Mouse (Mus musculus) hindbrain, postnatal 0 days (tissue): Measurements from ENCODE around the gene Ntpcr. TPM values are rescaled to one million over a fixed set of nuclear protein-coding genes. Genes with fewer than 3 reads are reported as not detected.

Experiments
- ATAC-seq: fragments of 200-750 bp; cut with Nextera tagmentation; 2 replicates; pipeline ENCODE4 v1.8.0; 2017; ENCODE audit warnings: mild to moderate bottlenecking, moderate TSS enrichment, moderate library complexity
- DNase-seq: peaks from one replicate; pipeline ENCODE4 v3.0.0-alpha.2; 2015; ENCODE audit warnings: low spot score
- H3K27ac ChIP-seq: fragments of 300-500 bp; sonication (generic); 2 replicates; pipeline ENCODE4 v1.5.1; 2014; ENCODE audit warnings: mild to moderate bottlenecking
- H3K27me3 ChIP-seq: fragments of 300-500 bp; sonication (generic); 2 replicates; pipeline ENCODE4 v1.6.1; 2014; ENCODE audit warnings: low read length, mixed read lengths; ENCODE audit not compliant: insufficient read depth
- H3K36me3 ChIP-seq: fragments of 300-500 bp; sonication (generic); 2 replicates; pipeline ENCODE4 v1.6.1; 2014; ENCODE audit warnings: low read length, mixed read lengths; ENCODE audit not compliant: insufficient read depth
- H3K4me1 ChIP-seq: fragments of 300-500 bp; sonication (generic); 2 replicates; pipeline ENCODE4 v1.6.1; 2014; ENCODE audit warnings: antibody characterized with exemption, low read length, mixed read lengths; ENCODE audit not compliant: insufficient read depth
- H3K4me2 ChIP-seq: fragments of 300-500 bp; sonication (generic); 2 replicates; pipeline ENCODE4 v1.6.1; 2014; ENCODE audit warnings: low read depth, mild to moderate bottlenecking, low read length, moderate library complexity, mixed read lengths
- H3K4me3 ChIP-seq: fragments of 300-500 bp; sonication (generic); 2 replicates; pipeline ENCODE4 v1.5.1; 2014; ENCODE audit warnings: low read length
- H3K9ac ChIP-seq: fragments of 300-500 bp; sonication (generic); replicated peaks from 2 replicates; pipeline ENCODE4 v1.6.1; 2014; ENCODE audit warnings: mild to moderate bottlenecking, low read length, moderate library complexity, mixed read lengths
- H3K9me3 ChIP-seq: fragments of 300-500 bp; sonication (generic); 2 replicates; pipeline ENCODE4 v1.6.1; 2016; ENCODE audit warnings: low read length, mixed read lengths
- CTCF ChIP-seq: IDR thresholded peaks from 2 replicates; pipeline ENCODE4 v1.5.1; 2016; ENCODE audit warnings: antibody characterized with exemption, control low read depth, low read depth
- WGBS: fragments of 180-500 bp; shearing (Covaris S2); extraction: QIAGEN DNeasy Blood & Tissue Kit; methylation state at CpG from one replicate; pipeline ENCODE4 v1.1.7; 2014; 5-methylcytosine and 5-hydroxymethylcytosine counted together
- polyA plus RNA-seq: library from polyadenylated mRNA; unstranded; fragments of >200 nt; fragmentation: Nextera tagmentation; extraction: Ambion mirVana; gene quantifications from 2 replicates; pipeline ENCODE4 v1.2.1, GENCODE M21; 2015
- total RNA-seq: library from RNA; depleted of rRNA; stranded (reverse); fragments of >200 nt; gene quantifications from 2 replicates; pipeline ENCODE4 v1.2.3, GENCODE M21; 2014

Gene Ntpcr
- total and polyA plus RNA-seq, 2 experiments from 2014 or later: 35.2 to 37.1 TPM

DNA sequence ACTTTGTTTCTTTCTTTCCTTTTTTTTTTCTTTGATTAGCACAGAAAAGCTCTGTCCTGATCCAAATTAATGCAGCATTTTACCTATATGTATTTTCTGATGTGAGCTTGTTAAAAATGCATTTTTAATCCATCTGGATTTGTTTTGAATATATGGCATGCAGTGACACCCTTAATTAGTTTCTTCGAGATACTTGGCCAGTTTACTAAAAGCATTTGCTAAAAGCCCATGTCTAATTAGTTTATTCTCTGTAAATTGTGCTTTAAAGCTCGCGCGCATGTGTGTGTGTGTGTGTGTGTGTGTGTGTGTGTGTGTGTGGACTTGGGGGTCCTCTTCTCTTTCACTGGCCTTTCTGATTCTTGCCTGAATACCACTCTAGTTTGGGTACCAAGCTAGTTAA, 9.2 kb downstream of the Ntpcr start:
- Histone ChIP-seq H3K4me2 (no peak overlapping the region), H3K4me3 (no peak overlapping the region), H3K36me3 (no peaks in the 10 kb centered on the region), H3K4me1 (no peaks in the 10 kb centered on the region), H3K9ac (no peak overlapping the region), H3K27me3 (no peaks in the 10 kb centered on the region), H3K27ac (no peak overlapping the region), H3K9me3 (no peaks in the 10 kb centered on the region)
- WGBS: 67% methylated on average over 4 of the region's 4 CpGs
- no peak for TF ChIP-seq CTCF
- no peak for ATAC-seq
- no peak for DNase-seq

DNA sequence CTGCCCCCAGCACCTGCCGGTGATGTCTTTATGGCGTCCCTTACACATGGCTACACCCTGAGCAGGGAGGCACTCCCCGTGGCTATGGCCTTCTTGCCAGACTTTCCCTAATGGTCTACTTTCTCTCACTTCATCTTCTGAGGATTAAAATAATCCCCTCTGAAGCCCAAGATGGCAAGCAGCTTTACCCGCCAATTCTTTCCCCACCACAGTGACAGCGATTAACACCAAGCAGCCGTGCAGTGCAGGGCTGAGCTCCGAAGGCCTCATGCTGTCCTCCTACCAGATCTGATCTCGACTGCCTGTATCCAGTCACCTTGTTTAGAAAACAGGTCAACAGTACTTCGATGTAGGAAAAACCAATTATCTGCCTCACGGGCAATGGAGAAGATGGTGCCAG, 10.9 kb downstream of the Ntpcr start:
- Histone ChIP-seq H3K9me3 (no peaks in the 10 kb centered on the region), H3K4me3 (no peak overlapping the region), H3K27ac (no peak overlapping the region), H3K27me3 (no peaks in the 10 kb centered on the region), H3K9ac (no peak overlapping the region), H3K4me1 (no peaks in the 10 kb centered on the region), H3K4me2 (no peak overlapping the region), H3K36me3 (no peaks in the 10 kb centered on the region)
- no peak for DNase-seq
- no peak for TF ChIP-seq CTCF
- no peak for ATAC-seq
- WGBS: 70% methylated on average over 10 of the region's 10 CpGs

DNA sequence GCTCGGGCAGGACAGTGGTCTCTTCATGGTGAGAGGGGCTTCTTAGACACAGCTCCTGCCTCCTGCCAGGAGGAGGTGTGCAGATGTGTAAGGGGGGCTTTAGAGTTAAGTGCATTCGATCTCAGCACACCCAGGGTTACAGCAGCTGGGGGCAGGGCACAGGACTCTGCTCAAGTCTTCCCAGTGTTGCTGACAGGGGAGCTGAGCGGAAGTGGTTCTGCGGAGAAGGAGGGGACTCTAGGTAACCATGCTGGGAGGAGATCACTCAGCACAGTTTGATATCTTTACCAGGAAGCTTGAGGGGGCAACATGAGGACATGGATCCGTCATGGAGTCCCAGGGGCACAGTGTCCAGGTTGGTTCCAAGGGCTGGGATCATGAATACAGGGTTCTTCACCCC, 11.6 kb downstream of the Ntpcr start:
- ATAC-seq: no peak
- H3K27ac ChIP-seq: no peak overlapping the region
- no peak overlapping the region for H3K4me2 ChIP-seq
- whole genome bisulfite sequencing: 69% methylated on average over 5 of the region's 5 CpGs
- no peaks in the 10 kb centered on the region for H3K4me1 ChIP-seq
- no peak for DNase-seq
- no peaks in the 10 kb centered on the region for H3K36me3 ChIP-seq
- no peak for TF ChIP-seq CTCF
- H3K27me3 ChIP-seq: no peaks in the 10 kb centered on the region
- no peak overlapping the region for H3K4me3 ChIP-seq
- H3K9ac ChIP-seq: no peak overlapping the region
- no peaks in the 10 kb centered on the region for H3K9me3 ChIP-seq

DNA sequence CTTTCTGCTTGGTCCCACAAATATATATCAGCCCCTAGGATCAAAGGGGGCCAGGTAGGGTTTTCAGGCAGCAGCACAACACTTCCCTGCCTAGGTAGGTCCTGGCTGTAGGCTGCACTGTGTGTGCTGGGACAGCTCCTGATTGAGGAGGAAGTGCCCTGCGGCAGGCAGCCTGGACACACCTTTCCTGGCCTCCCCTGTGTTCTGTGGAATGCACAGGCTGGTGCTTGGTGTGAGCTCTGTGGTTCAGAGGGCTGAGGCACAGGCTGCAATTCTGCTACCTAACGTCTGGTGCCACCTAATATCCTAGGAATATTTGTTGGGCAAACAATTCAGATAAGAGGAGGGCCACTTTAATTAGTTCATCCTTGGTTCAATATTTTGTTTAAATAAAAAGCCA, 12.1 kb downstream of the Ntpcr start:
- H3K4me1 ChIP-seq: no peaks in the 10 kb centered on the region

DNA sequence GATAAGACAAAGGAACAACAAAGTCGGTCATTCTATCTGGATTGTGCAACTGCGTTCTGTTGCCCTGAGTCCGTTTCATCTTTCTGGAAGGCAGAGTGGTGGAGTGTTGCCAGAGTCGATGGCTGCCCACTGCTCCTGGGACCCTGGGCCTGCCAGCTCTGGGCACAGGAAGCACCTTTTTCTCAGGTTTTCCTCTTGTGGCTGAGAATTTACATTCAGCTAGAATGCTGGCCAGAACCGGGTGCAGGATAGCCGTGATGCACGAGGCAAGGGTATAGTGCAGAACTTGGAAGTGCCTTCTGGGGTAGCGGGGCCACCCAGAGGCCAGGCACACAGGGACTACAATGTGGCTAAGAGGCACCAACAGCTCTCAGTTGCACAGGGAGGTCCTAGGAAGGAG, 12.6 kb downstream of the Ntpcr start:
- DNase-seq (no peak), ATAC-seq (no peak)
- Histone ChIP-seq H3K27me3 (no peaks in the 10 kb centered on the region), H3K9ac (no peak overlapping the region), H3K9me3 (no peaks in the 10 kb centered on the region), H3K4me3 (no peak overlapping the region), H3K27ac (no peak overlapping the region), H3K4me1 (no peaks in the 10 kb centered on the region), H3K4me2 (no peak overlapping the region), H3K36me3 (no peaks in the 10 kb centered on the region)
- no peak for TF ChIP-seq CTCF
- WGBS: 72% methylated on average over 8 of the region's 8 CpGs

More for the DNA sequence above, 12.1 kb downstream of the Ntpcr start:
- Histone ChIP-seq H3K4me2 (no peak overlapping the region), H3K27me3 (no peaks in the 10 kb centered on the region), H3K9ac (no peak overlapping the region), H3K27ac (no peak overlapping the region), H3K4me3 (no peak overlapping the region), H3K9me3 (no peaks in the 10 kb centered on the region), H3K36me3 (no peaks in the 10 kb centered on the region)
- WGBS: 75% methylated on average over 2 of the region's 2 CpGs
- ATAC-seq (no peak), DNase-seq (no peak)
- no peak for TF ChIP-seq CTCF

DNA sequence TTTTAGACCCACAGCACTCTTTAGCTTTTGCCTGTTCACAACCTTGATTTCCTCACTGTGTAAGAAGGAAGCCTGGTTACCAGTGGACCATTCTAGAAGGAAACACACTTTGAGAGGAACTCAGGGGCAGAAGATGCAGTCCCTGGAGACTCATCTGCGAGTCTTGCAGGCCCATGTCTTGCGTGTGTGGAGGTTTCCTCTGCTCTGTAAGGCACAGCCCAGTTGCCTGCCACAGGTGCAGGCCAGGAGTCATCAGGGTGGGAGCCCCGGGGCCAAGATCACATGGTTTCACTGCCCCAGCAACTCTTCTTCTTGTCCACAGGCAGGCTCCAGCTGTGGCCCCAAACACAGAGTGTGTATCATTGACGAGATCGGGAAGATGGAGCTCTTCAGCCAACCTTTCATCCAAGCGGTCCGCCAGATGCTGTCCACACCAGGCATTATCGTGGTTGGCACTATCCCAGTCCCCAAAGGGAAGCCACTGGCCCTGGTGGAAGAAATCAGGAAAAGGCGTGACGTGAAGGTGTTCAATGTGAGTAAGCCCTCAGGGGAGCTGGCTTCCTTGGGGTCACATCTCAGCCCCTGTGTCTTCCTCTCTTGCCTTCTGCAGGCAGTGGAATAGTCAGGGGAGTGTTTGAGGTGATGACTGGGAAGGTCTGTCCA, 15.3 kb downstream of the Ntpcr start:
- no peaks in the 10 kb centered on the region for H3K9me3 ChIP-seq
- H3K4me2 ChIP-seq: no peak overlapping the region
- H3K36me3 ChIP-seq: no peaks in the 10 kb centered on the region
- ATAC-seq (no peak), DNase-seq (no peak)
- H3K4me1 ChIP-seq: no peaks in the 10 kb centered on the region
- H3K27ac ChIP-seq: no peak overlapping the region
- no peak for TF ChIP-seq CTCF
- H3K9ac ChIP-seq: no peak overlapping the region
- WGBS: 84% methylated on average over 10 of the region's 10 CpGs
- no peak overlapping the region for H3K4me3 ChIP-seq
- no peaks in the 10 kb centered on the region for H3K27me3 ChIP-seq

DNA sequence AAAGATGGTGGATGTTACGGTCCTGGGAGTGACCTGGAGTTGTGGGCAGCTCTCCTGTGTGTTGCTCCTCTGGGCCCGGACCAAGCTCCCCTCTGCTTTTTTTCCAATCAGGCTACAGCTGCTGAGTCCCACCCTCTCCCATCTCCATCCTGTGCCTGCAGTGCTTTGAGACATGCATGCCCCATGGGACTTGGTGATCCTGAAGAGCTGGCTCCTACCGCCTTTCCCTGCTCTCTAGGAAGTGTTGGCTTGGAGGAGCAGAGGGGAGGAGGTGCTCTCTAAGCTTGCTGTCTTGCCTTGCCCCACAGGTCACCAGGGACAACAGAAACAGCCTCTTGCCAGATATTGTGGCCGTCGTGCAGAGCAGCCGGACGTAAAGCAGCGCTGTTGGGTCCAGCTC, 17.6 kb downstream of the Ntpcr start:
- H3K9ac ChIP-seq: no peak overlapping the region
- H3K27ac ChIP-seq: no peak overlapping the region
- H3K4me3 ChIP-seq: no peak overlapping the region
- no peak for ATAC-seq
- no peak for DNase-seq
- H3K36me3 ChIP-seq: no peaks in the 10 kb centered on the region
- 66% methylated on average over 8 of the region's 8 CpGs for WGBS
- H3K27me3 ChIP-seq: no peaks in the 10 kb centered on the region
- H3K9me3 ChIP-seq: no peaks in the 10 kb centered on the region
- no peak overlapping the region for H3K4me2 ChIP-seq
- TF ChIP-seq CTCF: no peak
- 0 out of 2 replicates have a peak, but pooled peaks cover 7% of the 10 kb centered on the region for H3K4me1 ChIP-seq
